Mouse (Mus musculus): ENCODE measurements around the gene Tomm7. TPM values are rescaled to one million over a fixed set of nuclear protein-coding genes. Genes with fewer than 3 reads are reported as not detected.
"Not testable (repeated sequence)": the region's sequence is repeated elsewhere in the genome, so short reads cannot be mapped to it uniquely, and the experiment has no call there.

Tomm7 gene
- polyA plus RNA-seq, 1 experiment from 2014 or later: 118 TPM

GRCm38 (mm10) chr5:23872586-23872985 is 28.6 kb upstream of the Tomm7 start:
- H3K9ac ChIP-seq (ENCODE audit: low read depth, low read length): no peak overlapping the region
- no peaks in the 10 kb centered on the region for H3K27me3 ChIP-seq (replicated peaks; ENCODE audit: control insufficient read depth, insufficient read depth, low read length)
- no peak for TF ChIP-seq CTCF (IDR thresholded peaks at IDR 0.05; ENCODE audit: low read depth)
- H3K4me3 ChIP-seq (ENCODE audit: low read depth, low read length): no peak overlapping the region
- no peaks in the 10 kb centered on the region for H3K36me3 ChIP-seq (ENCODE audit: control insufficient read depth, insufficient read depth)
- no peaks in the 10 kb centered on the region for H3K4me1 ChIP-seq (replicated peaks; ENCODE audit: control insufficient read depth, insufficient read depth, low read length)
- ATAC-seq: no peak
- H3K9me3 ChIP-seq (ENCODE audit: control insufficient read depth): no peaks in the 10 kb centered on the region
- H3K4me2 ChIP-seq (replicated peaks; ENCODE audit: low read depth): no peak overlapping the region
- no peak overlapping the region for H3K27ac ChIP-seq (ENCODE audit: low read depth, low read length)
- 70% methylated on average over 6 of the region's 6 CpGs for WGBS

GRCm38 (mm10) chr5:23871323-23871722 is 27.4 kb upstream of the Tomm7 start:
- not testable (repeated sequence) for H3K4me1 ChIP-seq (replicated peaks; ENCODE audit: control insufficient read depth, insufficient read depth, low read length); H3K4me3 ChIP-seq (ENCODE audit: low read depth, low read length); H3K4me2 ChIP-seq (replicated peaks; ENCODE audit: low read depth); H3K9me3 ChIP-seq (ENCODE audit: control insufficient read depth); H3K9ac ChIP-seq (ENCODE audit: low read depth, low read length); H3K27ac ChIP-seq (ENCODE audit: low read depth, low read length); ATAC-seq; H3K36me3 ChIP-seq (ENCODE audit: control insufficient read depth, insufficient read depth); H3K27me3 ChIP-seq (replicated peaks; ENCODE audit: control insufficient read depth, insufficient read depth, low read length)
- WGBS: 63% methylated on average over 2 of the region's 2 CpGs

- 89% methylated on average over 5 of the region's 5 CpGs for WGBS
- H3K9ac ChIP-seq (ENCODE audit: low read depth, low read length): no peak overlapping the region
- H3K4me2 ChIP-seq (replicated peaks; ENCODE audit: low read depth): no peak overlapping the region
- no peaks in the 10 kb centered on the region for H3K36me3 ChIP-seq (ENCODE audit: control insufficient read depth, insufficient read depth)
- ATAC-seq: no peak
- no peaks in the 10 kb centered on the region for H3K4me1 ChIP-seq (replicated peaks; ENCODE audit: control insufficient read depth, insufficient read depth, low read length)
- no peak overlapping the region for H3K27ac ChIP-seq (ENCODE audit: low read depth, low read length)
- H3K27me3 ChIP-seq (replicated peaks; ENCODE audit: control insufficient read depth, insufficient read depth, low read length): no peaks in the 10 kb centered on the region
- TF ChIP-seq CTCF (IDR thresholded peaks at IDR 0.05; ENCODE audit: low read depth): no peak
- H3K4me3 ChIP-seq (ENCODE audit: low read depth, low read length): no peak overlapping the region
- no peaks in the 10 kb centered on the region for H3K9me3 ChIP-seq (ENCODE audit: control insufficient read depth)
These were observed 22.0 kb upstream of the Tomm7 start for GRCm38 (mm10) chr5:23865941-23866340.

- ATAC-seq: peak; percentile 69
- no peak for TF ChIP-seq CTCF (IDR thresholded peaks at IDR 0.05; ENCODE audit: low read depth)
- no peak overlapping the region for H3K4me3 ChIP-seq (ENCODE audit: low read depth, low read length)
- no peaks in the 10 kb centered on the region for H3K4me1 ChIP-seq (replicated peaks; ENCODE audit: control insufficient read depth, insufficient read depth, low read length)
- peak overlapping the region; percentile 36; the same call in 1 of the 2 replicates for H3K27ac ChIP-seq (ENCODE audit: low read depth, low read length)
- H3K9ac ChIP-seq (ENCODE audit: low read depth, low read length): no peak overlapping the region
- H3K27me3 ChIP-seq (replicated peaks; ENCODE audit: control insufficient read depth, insufficient read depth, low read length): no peaks in the 10 kb centered on the region
- H3K9me3 ChIP-seq (ENCODE audit: control insufficient read depth): no peaks in the 10 kb centered on the region
- H3K4me2 ChIP-seq (replicated peaks; ENCODE audit: low read depth): no peak overlapping the region
- WGBS: 71% methylated on average over 13 of the region's 13 CpGs
- no peaks in the 10 kb centered on the region for H3K36me3 ChIP-seq (ENCODE audit: control insufficient read depth, insufficient read depth)
These were observed 20.3 kb upstream of the Tomm7 start for GRCm38 (mm10) chr5:23864054-23864965.

GRCm38 (mm10) chr5:23863166-23864053 is 19.4 kb upstream of the Tomm7 start:
- ATAC-seq: peak; percentile 21; the same call in 1 of the 2 replicates
- Histone ChIP-seq H3K9ac (ENCODE audit: low read depth, low read length) (no peak overlapping the region), H3K36me3 (ENCODE audit: control insufficient read depth, insufficient read depth) (peaks cover under 1% of the 10 kb centered on the region; the same call in 1 of the 2 replicates), H3K4me1 (replicated peaks; ENCODE audit: control insufficient read depth, insufficient read depth, low read length) (no peaks in the 10 kb centered on the region), H3K27me3 (replicated peaks; ENCODE audit: control insufficient read depth, insufficient read depth, low read length) (no peaks in the 10 kb centered on the region), H3K9me3 (ENCODE audit: control insufficient read depth) (no peaks in the 10 kb centered on the region), H3K27ac (ENCODE audit: low read depth, low read length) (peak overlapping the region; percentile 36; the same call in 1 of the 2 replicates), H3K4me2 (replicated peaks; ENCODE audit: low read depth) (no peak overlapping the region), H3K4me3 (ENCODE audit: low read depth, low read length) (no peak overlapping the region)
- TF ChIP-seq CTCF (IDR thresholded peaks at IDR 0.05; ENCODE audit: low read depth): no peak
- WGBS: 57% methylated on average over 7 of the region's 7 CpGs

- WGBS: 44% methylated on average over 5 of the region's 5 CpGs
These were observed 18.3 kb upstream of the Tomm7 start for GRCm38 (mm10) chr5:23862291-23862690.

More at GRCm38 (mm10) chr5:23862291-23862690, 18.3 kb upstream of the Tomm7 start:
- H3K9ac ChIP-seq (ENCODE audit: low read depth, low read length): no peak overlapping the region
- no peak for ATAC-seq
- H3K4me2 ChIP-seq (replicated peaks; ENCODE audit: low read depth): no peak overlapping the region
- TF ChIP-seq CTCF (IDR thresholded peaks at IDR 0.05; ENCODE audit: low read depth): no peak
- H3K27me3 ChIP-seq (replicated peaks; ENCODE audit: control insufficient read depth, insufficient read depth, low read length): no peaks in the 10 kb centered on the region
- H3K27ac ChIP-seq (ENCODE audit: low read depth, low read length): no peak overlapping the region
- H3K9me3 ChIP-seq (ENCODE audit: control insufficient read depth): no peaks in the 10 kb centered on the region
- H3K4me1 ChIP-seq (replicated peaks; ENCODE audit: control insufficient read depth, insufficient read depth, low read length): no peaks in the 10 kb centered on the region
- peaks cover 12% of the 10 kb centered on the region; the same call in 1 of the 2 replicates for H3K36me3 ChIP-seq (ENCODE audit: control insufficient read depth, insufficient read depth)
- H3K4me3 ChIP-seq (ENCODE audit: low read depth, low read length): no peak overlapping the region

Measured in intestine, postnatal 0 days (tissue).